Mouse (Mus musculus) liver, embryonic 13.5 days (tissue): ENCODE results near the gene C1qtnf5. TPM values are rescaled to one million over a fixed set of nuclear protein-coding genes. Genes with fewer than 3 reads are reported as not detected.

Experiments used
- ATAC-seq: fragments of 200-750 bp; cut with Nextera tagmentation; 2 replicates; pipeline ENCODE4 v1.8.0; 2017; ENCODE audit warnings: low read depth, mild to moderate bottlenecking, moderate number of reproducible peaks, moderate library complexity
- DNase-seq: peaks from one replicate; pipeline ENCODE4 v3.0.0; 2022
- H3K27ac ChIP-seq: fragments of 300-500 bp; sonication (generic); 2 replicates; pipeline ENCODE4 v1.5.1; 2015; ENCODE audit warnings: moderate library complexity, mild to moderate bottlenecking, inconsistent platforms
- H3K27me3 ChIP-seq: fragments of 300-500 bp; sonication (generic); 2 replicates; pipeline ENCODE4 v1.6.1; 2015; ENCODE audit warnings: mild to moderate bottlenecking, inconsistent platforms
- H3K36me3 ChIP-seq: fragments of 300-500 bp; sonication (generic); 2 replicates; pipeline ENCODE4 v1.6.1; 2015; ENCODE audit warnings: mild to moderate bottlenecking, inconsistent platforms
- H3K4me1 ChIP-seq: fragments of 300-500 bp; sonication (generic); replicated peaks from 2 replicates; pipeline ENCODE4 v1.6.1; 2015; ENCODE audit warnings: inconsistent platforms
- H3K4me2 ChIP-seq: fragments of 300-500 bp; sonication (generic); 2 replicates; pipeline ENCODE4 v1.6.1; 2015; ENCODE audit warnings: inconsistent platforms, mild to moderate bottlenecking, moderate library complexity
- H3K4me3 ChIP-seq: fragments of 300-500 bp; sonication (generic); replicated peaks from 2 replicates; pipeline ENCODE4 v1.5.1; 2015; ENCODE audit warnings: mild to moderate bottlenecking, inconsistent platforms
- H3K9ac ChIP-seq: fragments of 300-500 bp; sonication (generic); 2 replicates; pipeline ENCODE4 v1.6.1; 2015; ENCODE audit warnings: mild to moderate bottlenecking, inconsistent platforms
- H3K9me3 ChIP-seq: fragments of 300-500 bp; sonication (generic); replicated peaks from 2 replicates; pipeline ENCODE4 v1.6.1; 2016; ENCODE audit warnings: inconsistent platforms
- WGBS: fragments of 180-500 bp; shearing (Covaris S2); methylation state at CpG from one replicate; pipeline ENCODE4 v1.1.7; 2015; ENCODE audit not compliant: insufficient replicate concordance; 5-methylcytosine and 5-hydroxymethylcytosine counted together
- polyA plus RNA-seq: library from polyadenylated mRNA; unstranded; fragments of >200 nt; fragmentation: Nextera tagmentation; extraction: Ambion mirVana; gene quantifications from 2 replicates; pipeline ENCODE4 v1.2.1, GENCODE M21; 2015

Gene C1qtnf5
- polyA plus RNA-seq, 1 experiment from 2014 or later: 0.20 TPM

- ATAC-seq: no peak
- H3K4me3 ChIP-seq: no peak overlapping the region
- peaks cover 6% of the 10 kb centered on the region for H3K4me1 ChIP-seq
- H3K9me3 ChIP-seq: no peaks in the 10 kb centered on the region
- no peak overlapping the region for H3K27ac ChIP-seq
- peaks cover 27% of the 10 kb centered on the region for H3K27me3 ChIP-seq
- no peak overlapping the region for H3K9ac ChIP-seq
- no peak overlapping the region for H3K4me2 ChIP-seq
- H3K36me3 ChIP-seq: no peaks in the 10 kb centered on the region
- WGBS: 52% methylated on average over 5 of the region's 5 CpGs
- no peak for DNase-seq
Measured at GRCm38 (mm10) chr9:44073115-44073514, 33.9 kb upstream of the C1qtnf5 start.

- ATAC-seq (no peak), DNase-seq (no peak)
- no peak overlapping the region for H3K4me3 ChIP-seq
- no peak overlapping the region for H3K4me2 ChIP-seq
- peaks cover 9% of the 10 kb centered on the region; the same call in 1 of the 2 replicates for H3K4me1 ChIP-seq
- H3K36me3 ChIP-seq: no peaks in the 10 kb centered on the region
- no peak overlapping the region for H3K27ac ChIP-seq
- 41% methylated on average over 9 of the region's 9 CpGs for WGBS
- H3K9ac ChIP-seq: no peak overlapping the region
- H3K27me3 ChIP-seq: peaks cover 27% of the 10 kb centered on the region
- H3K9me3 ChIP-seq: no peaks in the 10 kb centered on the region
Measured at GRCm38 (mm10) chr9:44074395-44075275, 32.4 kb upstream of the C1qtnf5 start.

GRCm38 (mm10) chr9:44075276-44075995 is 31.6 kb upstream of the C1qtnf5 start:
- H3K4me1 ChIP-seq: peaks cover 9% of the 10 kb centered on the region; the same call in 1 of the 2 replicates
- 68% methylated on average over 24 of the region's 24 CpGs for WGBS

GRCm38 (mm10) chr9:44075996-44076763 is 30.9 kb upstream of the C1qtnf5 start:
- Histone ChIP-seq H3K4me1 (peaks cover 11% of the 10 kb centered on the region; the same call in 1 of the 2 replicates), H3K4me3 (no peak overlapping the region), H3K9me3 (no peaks in the 10 kb centered on the region), H3K36me3 (no peaks in the 10 kb centered on the region), H3K27ac (no peak overlapping the region), H3K9ac (no peak overlapping the region), H3K27me3 (peaks cover 15% of the 10 kb centered on the region; the same call in 1 of the 2 replicates), H3K4me2 (no peak overlapping the region)
- 61% methylated on average over 16 of the region's 16 CpGs for WGBS
- ATAC-seq (no peak), DNase-seq (no peak)

More at GRCm38 (mm10) chr9:44075276-44075995, 31.6 kb upstream of the C1qtnf5 start:
- Histone ChIP-seq H3K4me3 (no peak overlapping the region), H3K9ac (no peak overlapping the region), H3K27me3 (peaks cover 22% of the 10 kb centered on the region), H3K9me3 (no peaks in the 10 kb centered on the region), H3K36me3 (no peaks in the 10 kb centered on the region), H3K4me2 (no peak overlapping the region), H3K27ac (no peak overlapping the region)
- DNase-seq: no peak
- ATAC-seq: no peak

GRCm38 (mm10) chr9:44076764-44077120 is 30.3 kb upstream of the C1qtnf5 start:
- DNase-seq: peak; percentile 47
- Histone ChIP-seq H3K4me1 (peaks cover 12% of the 10 kb centered on the region; the same call in 1 of the 2 replicates), H3K27me3 (peaks cover 15% of the 10 kb centered on the region), H3K27ac (no peak overlapping the region), H3K4me3 (no peak overlapping the region), H3K36me3 (no peaks in the 10 kb centered on the region), H3K9me3 (no peaks in the 10 kb centered on the region), H3K4me2 (no peak overlapping the region), H3K9ac (no peak overlapping the region)
- ATAC-seq: 0 out of 2 replicates have a peak, but pooled peaks have one; percentile 14
- 11% methylated on average over 5 of the region's 5 CpGs for WGBS

GRCm38 (mm10) chr9:44077266-44077910 is 29.7 kb upstream of the C1qtnf5 start:
- peaks cover 15% of the 10 kb centered on the region for H3K27me3 ChIP-seq
- no peaks in the 10 kb centered on the region for H3K9me3 ChIP-seq
- DNase-seq (no peak), ATAC-seq (no peak)
- 76% methylated on average over 11 of the region's 11 CpGs for WGBS
- H3K4me1 ChIP-seq: 0 out of 2 replicates have a peak, but pooled peaks cover 12% of the 10 kb centered on the region
- H3K36me3 ChIP-seq: no peaks in the 10 kb centered on the region
- no peak overlapping the region for H3K9ac ChIP-seq
- no peak overlapping the region for H3K4me3 ChIP-seq
- no peak overlapping the region for H3K4me2 ChIP-seq
- H3K27ac ChIP-seq: no peak overlapping the region

- H3K9ac ChIP-seq: no peak overlapping the region
- ATAC-seq (no peak), DNase-seq (no peak)
- H3K4me2 ChIP-seq: no peak overlapping the region
- no peaks in the 10 kb centered on the region for H3K9me3 ChIP-seq
- peaks cover 16% of the 10 kb centered on the region for H3K27me3 ChIP-seq
- no peak overlapping the region for H3K27ac ChIP-seq
- WGBS: 65% methylated on average over 10 of the region's 10 CpGs
- no peak overlapping the region for H3K4me3 ChIP-seq
- no peaks in the 10 kb centered on the region for H3K36me3 ChIP-seq
- H3K4me1 ChIP-seq: peaks cover 12% of the 10 kb centered on the region; the same call in 1 of the 2 replicates
Measured at GRCm38 (mm10) chr9:44078136-44078797, 28.8 kb upstream of the C1qtnf5 start.

- peaks cover 21% of the 10 kb centered on the region for H3K4me1 ChIP-seq
- no peak overlapping the region for H3K27ac ChIP-seq
- WGBS: 35% methylated on average over 16 of the region's 16 CpGs
- no peak overlapping the region for H3K4me3 ChIP-seq
- no peaks in the 10 kb centered on the region for H3K9me3 ChIP-seq
- H3K36me3 ChIP-seq: no peaks in the 10 kb centered on the region
- no peak; the same call in 1 of the 2 replicates for ATAC-seq
- DNase-seq: no peak
- H3K9ac ChIP-seq: no peak overlapping the region
- peaks cover 24% of the 10 kb centered on the region for H3K27me3 ChIP-seq
- H3K4me2 ChIP-seq: no peak overlapping the region
Measured at GRCm38 (mm10) chr9:44078955-44079756, 27.9 kb upstream of the C1qtnf5 start.

GRCm38 (mm10) chr9:44079997-44080780 is 26.9 kb upstream of the C1qtnf5 start:
- no peaks in the 10 kb centered on the region for H3K36me3 ChIP-seq
- H3K4me2 ChIP-seq: no peak overlapping the region
- ATAC-seq (no peak), DNase-seq (no peak)
- peaks cover 31% of the 10 kb centered on the region for H3K4me1 ChIP-seq
- no peak overlapping the region for H3K4me3 ChIP-seq
- no peak overlapping the region for H3K27ac ChIP-seq
- H3K27me3 ChIP-seq: peaks cover 34% of the 10 kb centered on the region
- 48% methylated on average over 10 of the region's 10 CpGs for WGBS
- no peaks in the 10 kb centered on the region for H3K9me3 ChIP-seq
- H3K9ac ChIP-seq: no peak overlapping the region
